Mouse (Mus musculus): ENCODE measurements around the gene Ccdc39.
A peak's percentile ranks its signal among the peaks of the same experiment; 100 is the strongest.

The Ccdc39 gene

DNA sequence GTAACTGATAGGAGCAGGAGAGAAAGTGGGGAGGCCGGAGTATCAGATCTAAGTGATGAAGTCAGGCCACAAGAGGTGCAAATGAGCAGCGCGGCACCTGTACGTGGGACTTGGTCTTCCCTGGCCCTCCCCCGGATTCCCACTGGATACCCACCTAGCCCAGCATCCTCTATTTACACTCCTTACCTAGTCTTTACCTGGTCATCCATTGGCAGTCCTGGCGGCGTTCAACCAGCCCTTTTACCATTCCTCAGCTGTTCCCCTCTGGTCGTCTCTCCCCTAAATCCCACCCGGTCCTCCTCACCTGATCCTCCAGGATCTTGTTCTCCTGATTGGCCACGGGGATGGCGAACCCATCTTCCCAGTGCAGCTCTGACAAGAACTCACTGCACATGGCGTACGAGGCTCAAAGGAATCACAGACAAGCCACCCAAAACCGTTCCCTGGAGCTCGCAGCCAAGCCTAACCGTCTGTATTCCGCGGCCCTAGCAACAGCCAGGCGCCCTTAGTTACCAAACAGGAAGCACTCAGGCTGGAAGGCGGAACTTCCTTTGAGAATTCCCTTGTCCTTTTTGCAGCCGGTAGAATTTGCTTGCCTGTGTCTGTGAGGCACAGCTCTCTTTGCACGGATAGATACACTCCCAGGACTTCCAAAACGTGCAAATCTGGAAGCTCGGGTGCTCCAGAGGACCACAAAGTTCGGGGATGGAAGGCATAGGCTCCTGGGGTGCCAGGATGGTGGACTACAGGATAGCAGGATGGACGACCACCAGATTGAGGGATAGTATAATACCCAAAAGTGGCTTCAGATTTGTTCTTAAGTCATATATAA lies at the start of gene Ccdc39:
Gene Ccdc39 (minus strand): TSS at position 510 of the 832 bp plus-strand sequence.
- peak; percentile 72 for DNase-seq (ENCODE audit: low spot score)

DNA sequence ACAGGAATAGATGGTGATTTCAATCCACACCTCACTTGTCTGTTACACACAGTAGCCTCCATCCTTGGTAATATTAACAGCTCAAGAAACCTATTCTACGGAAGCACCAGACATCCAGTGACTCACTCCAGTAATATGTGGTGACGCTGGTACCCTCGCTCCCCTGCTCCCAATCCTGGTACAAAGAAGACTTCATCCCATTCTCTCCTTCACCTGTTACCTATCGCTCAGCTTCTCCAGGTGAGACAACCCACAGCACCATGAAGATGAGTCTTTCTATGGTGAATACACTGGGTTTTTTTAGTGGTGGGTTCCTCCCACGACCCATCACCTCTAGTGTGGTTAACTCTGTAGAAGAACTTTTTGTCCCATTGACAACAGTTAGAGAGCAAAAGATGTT lies 49.3 kb upstream of the Ccdc39 start:
- no peak for DNase-seq (ENCODE audit: low spot score)

DNA sequence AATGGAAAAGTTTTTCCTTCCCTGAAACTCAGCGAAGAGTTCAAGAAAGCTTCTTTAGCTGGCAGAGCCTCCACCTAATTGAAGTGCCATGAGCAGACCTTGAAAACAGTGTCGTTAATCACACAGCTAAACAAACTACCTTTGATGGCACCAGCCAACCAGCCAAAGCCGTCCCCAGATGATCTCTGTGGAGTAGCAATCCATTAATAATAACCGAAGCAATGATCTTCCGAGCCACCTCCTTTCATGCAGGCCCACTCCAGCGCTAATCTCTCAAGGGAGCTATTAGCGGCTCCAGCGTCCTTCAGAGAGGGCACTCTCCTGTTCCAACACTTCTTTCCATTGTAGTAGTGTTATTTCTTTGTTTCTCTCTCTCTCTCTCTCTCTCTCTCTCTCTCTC lies 43.3 kb upstream of the Ccdc39 start:
- DNase-seq (ENCODE audit: low spot score), result no peak

DNA sequence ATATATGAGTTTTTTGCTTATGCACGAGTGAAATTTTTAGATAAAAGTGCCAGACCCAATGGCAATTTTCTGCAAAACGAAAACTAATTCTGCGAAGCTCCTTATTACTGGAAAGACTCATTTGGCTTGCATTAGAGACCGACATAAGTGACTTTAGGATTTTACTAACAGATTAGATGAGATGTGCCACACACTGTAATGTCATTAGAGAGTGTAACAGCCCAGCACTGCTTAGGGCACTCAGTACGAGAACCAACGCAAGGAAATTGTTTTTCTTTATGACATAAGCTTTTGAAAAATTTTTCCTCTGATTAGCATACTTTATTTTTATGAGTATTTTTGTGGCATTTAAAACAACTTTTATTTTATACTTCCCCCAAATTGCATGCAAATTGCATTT lies 39.0 kb upstream of the Ccdc39 start:
- no peak for DNase-seq (ENCODE audit: low spot score)

DNA sequence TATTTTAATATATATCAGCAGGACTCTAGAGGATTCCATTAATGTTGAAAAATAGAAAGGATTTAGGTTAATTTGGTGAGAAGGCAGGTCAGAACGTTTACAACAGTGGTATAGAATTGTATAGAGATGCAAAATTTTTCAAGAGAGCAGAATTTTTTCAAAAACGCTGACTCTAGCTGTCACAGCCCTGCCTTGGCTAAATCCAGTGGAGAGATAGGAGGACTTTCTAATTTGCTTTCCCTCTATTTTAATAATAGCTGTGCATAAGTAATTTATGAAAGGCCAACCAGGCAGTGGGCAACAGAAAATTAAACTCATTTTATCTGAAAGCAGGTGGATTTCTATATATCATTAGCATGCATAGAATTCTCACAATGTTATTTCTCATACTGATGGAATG lies 38.6 kb upstream of the Ccdc39 start:
- DNase-seq (ENCODE audit: low spot score), result no peak

DNA sequence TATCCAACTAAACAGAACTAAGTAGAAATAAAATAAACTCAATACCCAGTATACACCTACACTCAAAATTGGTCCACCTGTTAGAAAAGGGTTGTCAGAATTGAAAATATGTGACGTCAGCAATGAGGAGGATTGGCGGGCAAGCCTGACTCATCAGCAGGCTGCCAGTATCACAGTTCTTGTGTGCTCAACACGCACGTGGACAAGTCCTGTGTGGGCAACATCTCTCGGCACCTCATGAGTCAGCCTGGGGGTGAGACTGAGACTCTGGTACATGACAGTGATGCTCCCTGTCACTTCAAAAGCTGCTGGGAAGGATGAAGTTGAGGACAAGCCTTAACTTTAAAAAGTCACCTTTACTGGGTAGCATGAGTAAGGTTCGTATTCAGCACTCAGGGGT lies 34.6 kb upstream of the Ccdc39 start:
- no peak for DNase-seq (ENCODE audit: low spot score)

DNA sequence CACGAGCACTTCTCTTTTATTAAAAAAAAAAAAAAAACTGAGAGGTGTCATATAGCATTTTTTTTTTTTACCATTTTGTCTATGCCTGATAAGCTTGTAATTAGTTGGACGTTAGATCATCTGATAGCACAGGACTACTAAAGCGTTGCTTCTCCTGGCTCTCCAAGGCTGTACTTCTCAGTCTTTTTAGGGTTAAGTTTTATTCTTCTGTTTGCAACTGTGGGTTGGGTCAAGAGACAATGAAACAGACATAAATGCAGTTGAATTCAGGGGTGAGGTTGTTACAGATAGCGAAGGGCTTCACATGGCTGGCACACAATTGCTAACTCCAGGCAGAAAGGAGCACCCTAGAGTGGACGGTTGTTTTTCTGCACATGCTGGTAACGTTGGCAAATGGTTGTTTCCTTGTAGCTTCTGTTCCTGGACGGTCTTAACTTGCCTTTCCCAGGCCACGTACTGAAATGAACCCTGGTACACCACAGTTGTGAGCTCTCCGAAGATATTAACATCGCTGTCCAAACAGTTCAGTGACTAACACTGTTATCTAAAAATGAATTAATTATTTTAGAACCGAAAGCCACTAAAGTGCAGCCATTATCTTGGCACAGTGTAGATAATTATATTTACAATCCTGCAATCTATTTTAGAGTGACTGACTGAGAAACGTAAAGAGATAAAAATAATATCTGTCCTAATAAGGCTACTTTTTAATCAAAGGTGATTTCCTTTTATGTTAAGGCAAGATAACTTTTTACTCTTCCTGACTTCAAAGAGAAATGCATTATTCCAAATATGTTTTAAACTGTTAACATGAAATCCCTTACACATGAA lies 30.6 kb upstream of the Ccdc39 start:
- DNase-seq (ENCODE audit: low spot score), result no peak

DNA sequence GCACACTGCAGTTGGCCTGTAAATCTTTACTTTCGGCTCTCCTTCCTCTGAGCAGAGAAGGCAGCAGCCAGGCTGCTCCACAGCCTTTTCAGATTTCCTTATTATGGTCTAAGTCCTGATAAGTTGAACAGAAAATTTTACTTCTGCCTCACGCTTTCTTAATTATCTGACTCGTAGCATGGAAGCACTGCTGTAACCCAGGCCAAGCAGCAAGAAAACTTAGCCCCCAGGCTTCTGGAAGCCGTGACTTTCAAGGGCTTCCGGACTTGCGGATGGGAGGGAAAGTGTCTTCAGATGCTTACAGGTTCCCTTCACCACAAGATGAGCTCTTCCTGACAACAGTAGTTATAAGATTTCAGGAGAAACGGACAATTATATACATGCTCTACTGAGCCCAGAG lies 29.7 kb upstream of the Ccdc39 start:
- DNase-seq (ENCODE audit: low spot score), result no peak

DNA sequence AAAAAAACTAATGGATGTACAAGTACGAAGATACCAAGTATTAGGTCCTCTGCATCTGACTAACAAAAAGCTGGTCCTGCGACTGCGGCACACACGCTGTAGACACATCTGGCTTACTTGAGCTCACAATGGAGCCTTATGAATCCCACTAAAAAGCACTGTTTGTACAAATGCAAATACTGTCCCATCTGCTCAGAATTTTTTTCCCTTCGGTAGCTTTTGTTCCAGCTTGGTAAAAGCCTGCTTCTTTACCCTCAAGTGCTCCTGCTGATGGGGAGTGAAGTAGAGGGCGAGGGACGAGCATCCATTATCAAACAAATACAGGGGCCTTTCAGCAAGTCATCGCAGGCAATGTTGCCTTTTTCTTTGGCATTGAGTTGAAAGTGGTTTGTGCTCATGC lies 29.3 kb upstream of the Ccdc39 start:
- no peak for DNase-seq (ENCODE audit: low spot score)

DNA sequence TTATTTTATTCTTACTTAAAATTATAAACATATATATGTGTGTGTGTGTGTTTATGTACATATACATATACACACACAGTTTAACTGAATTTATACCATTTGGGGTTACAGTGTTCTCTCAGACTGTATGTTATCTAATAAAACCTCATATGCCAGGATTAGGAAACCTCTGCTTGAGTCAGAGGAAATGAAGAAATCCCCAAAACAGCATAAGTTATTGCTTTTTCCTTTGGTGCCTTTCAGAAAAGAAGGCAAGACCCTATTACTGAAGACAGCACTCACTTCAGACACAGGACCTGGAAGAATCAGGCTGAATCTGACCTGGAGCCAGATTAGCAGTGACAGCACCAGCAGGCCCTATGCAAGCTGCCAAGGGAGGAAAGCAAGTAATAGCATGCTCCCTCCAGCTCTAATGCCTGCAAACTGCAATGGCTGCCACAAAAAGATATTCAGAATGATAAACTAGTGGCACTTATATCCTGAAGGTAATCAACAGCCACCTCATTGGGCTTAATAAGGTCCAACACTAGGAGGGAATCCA lies 20.0 kb upstream of the Ccdc39 start:
- DNase-seq (ENCODE audit: low spot score), result no peak

DNA sequence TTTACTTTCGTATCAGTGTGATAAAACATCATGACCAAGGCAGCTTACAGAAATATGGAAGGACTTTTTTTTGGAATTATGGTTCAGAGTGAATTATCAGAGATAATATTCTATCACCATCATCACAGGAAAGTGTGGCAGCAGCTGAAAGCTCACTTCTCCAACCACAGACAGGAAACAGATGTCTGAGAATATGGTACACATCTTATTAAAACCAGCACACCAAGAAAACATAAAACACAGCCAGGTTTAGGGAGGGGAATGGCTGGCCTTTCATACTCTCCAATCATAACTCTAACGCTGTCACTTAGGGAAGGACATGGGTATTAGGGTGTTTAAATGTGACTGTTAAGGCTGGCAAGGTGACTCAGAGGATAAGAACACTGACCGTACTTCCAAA lies 14.8 kb upstream of the Ccdc39 start:
- no peak for DNase-seq (ENCODE audit: low spot score)

DNA sequence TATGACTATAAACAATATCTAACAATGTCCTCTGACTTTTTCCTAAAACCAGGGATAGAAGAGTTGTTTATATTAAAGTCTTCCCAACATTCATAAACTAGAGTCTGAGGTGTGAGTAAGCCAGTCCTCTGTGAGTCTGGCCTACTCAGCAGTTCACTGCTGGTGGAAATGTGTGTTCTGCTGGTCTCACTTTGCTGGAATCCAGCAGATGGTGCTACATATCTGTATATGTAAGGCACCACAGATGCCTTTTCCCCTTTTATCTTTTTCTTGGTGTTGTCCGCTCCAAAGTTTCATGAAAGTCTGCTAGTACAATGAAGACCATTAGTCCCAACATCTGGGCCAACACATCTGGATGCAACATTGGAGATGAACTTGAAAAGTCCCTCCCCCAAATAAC lies 9.0 kb upstream of the Ccdc39 start:
- no peak for DNase-seq (ENCODE audit: low spot score)

DNA sequence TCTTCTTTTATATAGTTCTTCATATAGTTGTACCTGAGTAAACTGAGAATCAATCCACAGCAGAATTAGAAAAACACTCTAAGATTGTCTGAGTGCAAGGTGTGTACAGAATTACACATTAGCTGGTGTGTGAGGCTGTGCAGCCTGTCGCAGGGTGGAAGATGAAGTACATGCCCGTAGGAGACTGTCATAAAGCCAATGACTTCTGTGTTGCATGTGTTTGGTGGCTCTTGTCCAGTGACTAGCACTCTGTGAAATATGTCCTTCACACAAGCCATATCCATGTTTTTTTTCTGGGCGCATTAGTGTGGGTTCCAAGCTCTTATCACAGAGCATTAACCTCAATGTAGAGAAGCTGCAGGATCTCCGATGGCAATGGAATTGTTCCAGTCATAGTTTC lies 6.7 kb upstream of the Ccdc39 start:
- DNase-seq (ENCODE audit: low spot score), result no peak

DNA sequence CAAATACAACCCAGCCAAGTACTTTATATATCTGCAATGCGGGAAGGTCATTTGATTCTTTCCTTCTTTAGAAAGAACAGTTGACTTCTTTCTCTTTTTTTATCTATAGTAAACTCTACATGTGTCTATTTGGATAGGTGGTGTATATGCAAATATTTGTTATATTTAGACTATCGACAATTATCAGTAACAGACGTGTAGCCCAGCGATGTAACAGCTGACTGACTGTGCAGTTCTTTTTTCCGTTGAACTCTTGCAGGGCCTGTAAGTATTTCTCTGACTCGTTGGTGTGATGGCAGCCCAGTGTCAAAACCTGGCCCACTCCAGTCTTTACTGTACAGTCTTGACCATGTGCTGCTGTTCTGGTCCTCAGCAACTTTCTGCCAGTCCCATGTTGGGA lies 2.5 kb upstream of the Ccdc39 start:
- no peak for DNase-seq (ENCODE audit: low spot score)

DNA sequence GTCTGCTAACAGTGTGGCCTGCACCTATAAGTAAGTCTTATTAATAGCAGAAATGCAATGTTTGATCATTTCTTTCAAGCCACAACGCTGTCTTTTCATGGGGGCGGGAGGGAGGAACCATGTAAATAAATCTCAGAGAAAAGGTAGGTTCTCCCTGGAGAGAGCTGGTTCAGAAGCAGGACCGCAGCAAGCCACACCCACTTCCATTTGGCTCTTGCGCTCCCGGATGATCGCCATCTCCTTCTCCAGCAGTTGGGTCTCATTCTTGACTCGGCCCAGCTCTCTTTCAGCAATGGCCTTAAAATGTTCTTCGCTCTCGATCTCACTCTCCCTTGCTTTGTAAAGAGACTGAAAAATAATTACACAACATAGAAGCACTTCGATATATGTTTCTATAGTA lies 5.2 kb downstream of the Ccdc39 start:
- no peak for DNase-seq (ENCODE audit: low spot score)

DNA sequence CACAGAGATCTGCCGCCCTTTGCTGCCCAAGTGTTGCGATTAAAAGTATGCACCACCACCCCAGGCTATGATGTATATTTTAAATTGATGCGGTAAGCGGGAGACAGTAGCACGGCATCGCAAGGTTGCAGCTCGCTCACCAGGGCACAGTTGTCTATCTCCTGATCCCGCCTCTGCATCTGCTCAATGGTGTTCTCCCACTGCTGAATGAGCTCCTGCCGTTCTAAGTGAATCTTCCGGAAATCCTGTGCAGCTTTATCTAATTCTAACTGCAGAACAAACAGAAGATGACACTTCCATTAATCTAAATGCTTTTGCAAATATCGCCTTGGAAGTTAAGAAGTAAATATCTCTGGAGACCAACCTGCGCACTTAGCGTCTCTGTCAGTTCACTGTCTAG lies 7.5 kb downstream of the Ccdc39 start:
- no peak for DNase-seq (ENCODE audit: low spot score)

DNA sequence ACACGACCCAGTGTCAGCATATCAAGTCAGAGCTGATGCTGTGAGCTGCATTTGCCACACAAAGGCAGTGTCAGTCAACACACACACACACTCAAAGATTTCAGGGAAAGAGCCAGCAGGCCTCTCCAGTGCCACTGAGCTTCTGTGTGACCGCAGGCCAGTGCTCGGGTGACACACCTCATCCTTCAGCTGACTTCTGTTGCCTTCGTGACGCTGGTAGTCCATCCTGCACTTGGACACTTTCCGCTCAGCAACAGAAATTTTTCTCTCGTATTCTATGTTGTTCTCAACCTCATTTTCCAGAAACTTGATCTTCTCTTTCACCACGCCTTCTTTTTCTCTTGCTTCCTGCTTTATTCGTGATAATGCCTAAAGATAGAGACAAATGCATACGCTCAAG lies 11.8 kb downstream of the Ccdc39 start:
- DNase-seq (ENCODE audit: low spot score), result no peak

DNA sequence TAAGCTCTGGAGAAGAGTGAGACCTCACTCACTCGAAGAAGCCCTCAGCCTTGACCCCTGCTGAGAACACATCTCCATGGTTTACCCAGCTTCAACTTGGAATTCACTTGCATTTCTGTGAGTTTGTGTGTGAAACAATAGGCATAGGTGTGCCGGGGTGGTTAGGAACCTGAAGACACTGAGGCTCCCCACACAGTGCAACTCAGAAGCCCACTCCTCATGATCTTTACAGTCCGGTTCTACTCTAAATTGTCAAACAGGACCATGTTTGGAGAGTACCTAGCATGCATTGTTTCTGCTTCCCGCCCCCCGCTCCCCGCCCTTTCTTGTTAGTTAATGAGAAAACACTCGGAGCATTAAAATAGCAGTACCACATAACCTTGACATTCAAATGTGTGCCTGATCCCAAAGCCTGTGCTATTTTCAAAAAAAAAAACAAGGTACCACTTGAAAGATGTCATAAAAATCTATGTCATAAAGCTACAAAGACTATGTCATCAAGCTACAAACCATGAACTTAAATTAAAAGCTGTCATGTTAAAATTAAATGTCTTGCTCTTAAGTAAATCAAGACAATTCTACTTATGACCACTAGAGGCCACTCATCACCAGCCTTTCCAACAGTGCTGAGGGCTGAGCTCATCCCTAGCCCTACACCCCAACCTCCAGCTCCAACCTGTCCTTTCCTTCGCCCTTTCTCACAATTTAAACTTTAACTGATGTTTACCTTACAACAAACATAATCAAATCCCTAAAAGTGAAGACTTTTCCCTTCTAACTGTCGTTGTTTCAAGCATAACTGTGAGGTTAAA lies 19.8 kb downstream of the Ccdc39 start:
- DNase-seq (ENCODE audit: low spot score), result peak; percentile 16

DNA sequence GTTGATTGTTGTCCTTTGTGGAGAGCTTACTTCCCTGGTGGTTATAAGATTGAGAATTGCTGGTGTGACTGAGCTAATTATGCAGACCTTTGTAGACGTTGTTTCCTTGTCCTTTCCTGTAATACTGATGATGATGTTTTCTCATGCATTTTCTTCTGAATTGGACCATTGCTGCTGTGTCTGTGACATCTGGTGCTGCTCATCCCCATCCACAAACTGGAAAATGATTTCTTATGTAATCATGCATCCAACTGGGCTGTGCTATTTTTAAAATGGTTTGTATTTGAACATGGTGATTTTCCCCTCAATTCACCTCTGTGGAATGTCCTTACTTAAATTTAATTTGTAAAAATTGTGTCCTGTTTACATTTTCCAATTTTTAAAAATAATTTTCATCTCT lies 37.0 kb downstream of the Ccdc39 start:
- no peak for DNase-seq (ENCODE audit: low spot score)

DNA sequence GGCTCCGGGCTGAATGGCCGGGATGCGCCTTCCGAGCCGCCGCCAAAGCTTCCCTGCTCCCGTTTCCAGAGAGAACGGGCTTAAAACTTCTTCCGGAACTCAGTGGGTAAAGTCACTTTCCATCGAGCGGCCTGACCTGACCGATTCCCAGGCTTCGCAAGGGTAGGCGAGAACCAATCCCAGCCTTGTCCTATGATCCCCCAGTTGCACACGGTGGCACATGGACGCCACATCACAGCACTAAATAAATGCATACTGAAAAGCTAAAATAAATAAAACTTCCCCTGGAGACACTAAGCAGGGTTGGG lies 43.6 kb downstream of the Ccdc39 start:
- DNase-seq (ENCODE audit: low spot score), result no peak

DNA sequence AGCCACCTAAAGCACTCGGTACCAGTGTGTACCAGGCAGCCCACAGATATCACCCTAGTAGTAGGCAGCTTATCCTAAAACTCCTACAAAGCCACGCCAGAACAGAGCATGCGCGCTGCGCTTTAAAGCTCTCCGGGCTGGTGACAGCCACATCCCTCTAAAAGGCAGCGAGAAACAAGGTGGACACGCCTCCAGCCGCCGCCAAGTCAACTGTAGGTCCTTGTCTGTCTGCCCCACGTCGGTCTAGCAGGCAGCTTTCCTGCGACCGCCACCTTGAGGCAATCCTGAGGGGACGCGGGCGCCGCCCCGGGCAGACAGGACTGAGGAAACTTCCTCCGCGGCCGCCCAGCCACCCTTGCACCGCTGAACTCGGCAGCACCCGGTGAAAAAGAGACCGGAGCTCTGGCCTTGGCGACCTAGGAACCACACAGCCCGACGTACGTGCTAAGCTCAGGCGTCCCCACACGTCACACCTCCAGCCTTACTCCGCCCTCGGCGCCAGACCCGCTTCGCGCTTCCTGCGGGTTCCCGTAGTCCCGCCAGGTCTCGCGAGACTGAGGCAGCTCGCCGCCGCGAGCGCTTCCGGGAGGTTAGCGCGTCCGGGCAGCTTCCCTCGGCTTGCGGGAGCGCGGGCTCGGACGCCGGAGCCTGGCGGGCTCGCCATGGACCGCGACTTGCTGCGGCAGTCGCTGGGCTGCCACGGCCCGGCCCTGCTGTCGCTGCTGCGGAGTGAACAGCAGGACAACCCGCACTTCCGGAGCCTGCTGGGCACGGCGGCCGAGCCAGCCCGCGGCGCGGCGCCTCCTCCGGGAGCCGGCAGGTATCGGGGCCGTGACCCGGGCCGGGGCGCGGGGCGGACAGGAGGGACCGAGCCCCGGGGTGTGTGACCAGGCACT lies 44.2 kb downstream of the Ccdc39 start, which contains the start of gene Ttc14:
Gene Ttc14 (plus strand): TSS at position 216 of the 896 bp plus-strand sequence.
- peak; percentile 99 for DNase-seq (ENCODE audit: low spot score)
